Mouse (Mus musculus): ENCODE data around the gene Cacng4. TPM values are rescaled to one million over a fixed set of nuclear protein-coding genes. Genes with fewer than 3 reads are reported as not detected.

Gene Cacng4
- polyA plus RNA-seq, 1 experiment from 2014 or later: 0.37 TPM

- Histone ChIP-seq H3K9ac (no peak overlapping the region), H3K4me2 (peak overlapping the region; percentile 100; the same call in 1 of the 2 replicates), H3K4me1 (replicated peaks) (peaks cover 23% of the 10 kb centered on the region), H3K27ac (ENCODE audit: poor library complexity, severe bottlenecking) (no peak overlapping the region), H3K27me3 (replicated peaks) (peaks cover 100% of the 10 kb centered on the region), H3K4me3 (peak overlapping the region; percentile 65; the same call in 1 of the 2 replicates), H3K9me3 (replicated peaks) (no peaks in the 10 kb centered on the region), H3K36me3 (no peaks in the 10 kb centered on the region)
- ATAC-seq (ENCODE audit: insufficient number of reproducible peaks, low FRiP score): no peak
- 7% methylated on average over 9 of the region's 9 CpGs for WGBS
These were observed 1.2 kb upstream of the Cacng4 start for GRCm38 (mm10) chr11:107795384-107796035.

GRCm38 (mm10) chr11:107794103-107794493 lies 259 bp downstream of the Cacng4 start:
- peak overlapping the region; percentile 59 for H3K9ac ChIP-seq
- ATAC-seq (ENCODE audit: insufficient number of reproducible peaks, low FRiP score): 0 out of 2 replicates have a peak, but pooled peaks have one; percentile 3

GRCm38 (mm10) chr11:107793200-107794102 lies 906 bp downstream of the Cacng4 start:
- under 1% methylated on average over 64 of the region's 64 CpGs for WGBS
- H3K27ac ChIP-seq (ENCODE audit: poor library complexity, severe bottlenecking): no peak overlapping the region

More at GRCm38 (mm10) chr11:107794103-107794493, 259 bp downstream of the Cacng4 start:
- H3K36me3 ChIP-seq: no peaks in the 10 kb centered on the region
- H3K4me3 ChIP-seq: peak overlapping the region; percentile 65
- WGBS: under 1% methylated on average over 40 of the region's 41 CpGs
- no peak overlapping the region for H3K27ac ChIP-seq (ENCODE audit: poor library complexity, severe bottlenecking)
- H3K4me2 ChIP-seq: peak overlapping the region; percentile 100
- H3K4me1 ChIP-seq (replicated peaks): peaks cover 23% of the 10 kb centered on the region
- peaks cover 100% of the 10 kb centered on the region for H3K27me3 ChIP-seq (replicated peaks)
- no peaks in the 10 kb centered on the region for H3K9me3 ChIP-seq (replicated peaks)

GRCm38 (mm10) chr11:107792136-107792535 lies 2.2 kb downstream of the Cacng4 start:
- WGBS: 44% methylated on average over 9 of the region's 9 CpGs
- no peak overlapping the region for H3K4me3 ChIP-seq
- H3K36me3 ChIP-seq: no peaks in the 10 kb centered on the region
- H3K27me3 ChIP-seq (replicated peaks): peaks cover 92% of the 10 kb centered on the region
- no peak overlapping the region for H3K9ac ChIP-seq
- ATAC-seq (ENCODE audit: insufficient number of reproducible peaks, low FRiP score): no peak
- H3K27ac ChIP-seq (ENCODE audit: poor library complexity, severe bottlenecking): no peak overlapping the region
- peaks cover 23% of the 10 kb centered on the region for H3K4me1 ChIP-seq (replicated peaks)
- no peak overlapping the region for H3K4me2 ChIP-seq
- no peaks in the 10 kb centered on the region; the same call in 1 of the 2 replicates for H3K9me3 ChIP-seq (replicated peaks)

More at GRCm38 (mm10) chr11:107793200-107794102, 906 bp downstream of the Cacng4 start:
- peaks cover 23% of the 10 kb centered on the region for H3K4me1 ChIP-seq (replicated peaks)
- H3K9ac ChIP-seq: peak overlapping the region; percentile 59
- no peaks in the 10 kb centered on the region; the same call in 1 of the 2 replicates for H3K9me3 ChIP-seq (replicated peaks)
- peak overlapping the region; percentile 65 for H3K4me3 ChIP-seq
- peak overlapping the region; percentile 100 for H3K4me2 ChIP-seq
- ATAC-seq (ENCODE audit: insufficient number of reproducible peaks, low FRiP score): 0 out of 2 replicates have a peak, but pooled peaks have one; percentile 29
- peaks cover 98% of the 10 kb centered on the region for H3K27me3 ChIP-seq (replicated peaks)
- no peaks in the 10 kb centered on the region for H3K36me3 ChIP-seq

GRCm38 (mm10) chr11:107785761-107786160 lies 8.6 kb downstream of the Cacng4 start:
- no peaks in the 10 kb centered on the region for H3K36me3 ChIP-seq
- 62% methylated on average over 3 of the region's 3 CpGs for WGBS
- H3K27ac ChIP-seq (ENCODE audit: poor library complexity, severe bottlenecking): no peak overlapping the region
- no peak overlapping the region for H3K4me3 ChIP-seq
- no peaks in the 10 kb centered on the region for H3K4me1 ChIP-seq (replicated peaks)
- no peak overlapping the region for H3K9ac ChIP-seq
- peaks cover 30% of the 10 kb centered on the region for H3K27me3 ChIP-seq (replicated peaks)
- ATAC-seq (ENCODE audit: insufficient number of reproducible peaks, low FRiP score): no peak
- H3K9me3 ChIP-seq (replicated peaks): no peaks in the 10 kb centered on the region; the same call in 1 of the 2 replicates
- H3K4me2 ChIP-seq: no peak overlapping the region

- Histone ChIP-seq H3K4me2 (no peak overlapping the region), H3K36me3 (no peaks in the 10 kb centered on the region), H3K4me1 (replicated peaks) (no peaks in the 10 kb centered on the region), H3K27ac (ENCODE audit: poor library complexity, severe bottlenecking) (no peak overlapping the region), H3K27me3 (replicated peaks) (peaks cover 25% of the 10 kb centered on the region), H3K9me3 (replicated peaks) (no peaks in the 10 kb centered on the region; the same call in 1 of the 2 replicates), H3K4me3 (no peak overlapping the region), H3K9ac (no peak overlapping the region)
- 87% methylated on average over 1 of the region's 1 CpGs for WGBS
- ATAC-seq (ENCODE audit: insufficient number of reproducible peaks, low FRiP score): no peak
These were observed 9.1 kb downstream of the Cacng4 start for GRCm38 (mm10) chr11:107785288-107785687.

- Histone ChIP-seq H3K4me2 (no peak overlapping the region), H3K27me3 (replicated peaks) (0 out of 2 replicates have a peak, but pooled peaks cover 13% of the 10 kb centered on the region), H3K9ac (no peak overlapping the region), H3K36me3 (no peaks in the 10 kb centered on the region), H3K4me3 (no peak overlapping the region), H3K27ac (ENCODE audit: poor library complexity, severe bottlenecking) (no peak overlapping the region), H3K4me1 (replicated peaks) (no peaks in the 10 kb centered on the region), H3K9me3 (replicated peaks) (no peaks in the 10 kb centered on the region; the same call in 1 of the 2 replicates)
- no peak for ATAC-seq (ENCODE audit: insufficient number of reproducible peaks, low FRiP score)
- WGBS: 88% methylated on average over 8 of the region's 8 CpGs
These were observed 10.2 kb downstream of the Cacng4 start for GRCm38 (mm10) chr11:107783861-107784754.

GRCm38 (mm10) chr11:107782591-107782990 lies 11.8 kb downstream of the Cacng4 start:
- H3K27me3 ChIP-seq (replicated peaks): 0 out of 2 replicates have a peak, but pooled peaks cover 6% of the 10 kb centered on the region
- no peaks in the 10 kb centered on the region for H3K4me1 ChIP-seq (replicated peaks)
- ATAC-seq (ENCODE audit: insufficient number of reproducible peaks, low FRiP score): no peak
- H3K36me3 ChIP-seq: no peaks in the 10 kb centered on the region
- no peaks in the 10 kb centered on the region for H3K9me3 ChIP-seq (replicated peaks)
- WGBS: 33% methylated on average over 5 of the region's 5 CpGs
- H3K27ac ChIP-seq (ENCODE audit: poor library complexity, severe bottlenecking): no peak overlapping the region
- H3K9ac ChIP-seq: no peak overlapping the region
- no peak overlapping the region for H3K4me2 ChIP-seq
- H3K4me3 ChIP-seq: no peak overlapping the region

GRCm38 (mm10) chr11:107778859-107779258 lies 15.5 kb downstream of the Cacng4 start:
- no peak overlapping the region for H3K4me2 ChIP-seq
- H3K9ac ChIP-seq: no peak overlapping the region
- no peaks in the 10 kb centered on the region for H3K36me3 ChIP-seq
- ATAC-seq (ENCODE audit: insufficient number of reproducible peaks, low FRiP score): no peak
- 78% methylated on average over 9 of the region's 9 CpGs for WGBS
- no peaks in the 10 kb centered on the region for H3K4me1 ChIP-seq (replicated peaks)
- no peaks in the 10 kb centered on the region for H3K9me3 ChIP-seq (replicated peaks)
- H3K27ac ChIP-seq (ENCODE audit: poor library complexity, severe bottlenecking): no peak overlapping the region
- peaks cover 24% of the 10 kb centered on the region for H3K27me3 ChIP-seq (replicated peaks)
- H3K4me3 ChIP-seq: no peak overlapping the region

GRCm38 (mm10) chr11:107777487-107777886 lies 16.9 kb downstream of the Cacng4 start:
- 77% methylated on average over 12 of the region's 12 CpGs for WGBS
- peaks cover 3% of the 10 kb centered on the region; the same call in 1 of the 2 replicates for H3K4me1 ChIP-seq (replicated peaks)

More at GRCm38 (mm10) chr11:107777487-107777886, 16.9 kb downstream of the Cacng4 start:
- H3K4me2 ChIP-seq: no peak overlapping the region
- H3K4me3 ChIP-seq: no peak overlapping the region
- no peak for ATAC-seq (ENCODE audit: insufficient number of reproducible peaks, low FRiP score)
- H3K27me3 ChIP-seq (replicated peaks): peaks cover 35% of the 10 kb centered on the region
- no peak overlapping the region for H3K27ac ChIP-seq (ENCODE audit: poor library complexity, severe bottlenecking)
- no peak overlapping the region for H3K9ac ChIP-seq
- H3K9me3 ChIP-seq (replicated peaks): no peaks in the 10 kb centered on the region
- H3K36me3 ChIP-seq: no peaks in the 10 kb centered on the region
